Mouse (Mus musculus): ENCODE results near the gene Gm11213.

Gene Gm11213

DNA sequence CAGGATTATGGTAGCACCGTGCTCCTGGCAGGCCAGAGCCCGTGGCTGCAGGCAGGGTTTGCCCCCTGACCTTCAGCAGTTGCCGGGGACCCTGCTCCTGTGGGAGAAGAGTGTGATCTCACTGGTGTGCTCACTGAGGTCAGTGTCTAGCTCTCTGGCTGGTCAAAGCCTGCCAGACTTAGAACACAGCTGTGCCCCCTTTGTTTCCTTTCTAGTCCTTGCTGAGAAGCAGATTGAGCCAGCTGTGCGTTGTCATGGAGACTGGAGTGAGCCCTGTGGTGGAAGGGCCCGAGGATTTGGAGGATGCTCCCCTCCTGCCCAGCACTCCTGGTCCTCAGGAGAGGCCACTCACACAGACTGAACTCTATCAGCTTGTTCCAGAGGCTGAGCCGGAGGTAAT, 25.0 kb downstream of the Gm11213 start:
- DNase-seq (ENCODE audit: low read depth, low spot score), result peak; percentile 72

DNA sequence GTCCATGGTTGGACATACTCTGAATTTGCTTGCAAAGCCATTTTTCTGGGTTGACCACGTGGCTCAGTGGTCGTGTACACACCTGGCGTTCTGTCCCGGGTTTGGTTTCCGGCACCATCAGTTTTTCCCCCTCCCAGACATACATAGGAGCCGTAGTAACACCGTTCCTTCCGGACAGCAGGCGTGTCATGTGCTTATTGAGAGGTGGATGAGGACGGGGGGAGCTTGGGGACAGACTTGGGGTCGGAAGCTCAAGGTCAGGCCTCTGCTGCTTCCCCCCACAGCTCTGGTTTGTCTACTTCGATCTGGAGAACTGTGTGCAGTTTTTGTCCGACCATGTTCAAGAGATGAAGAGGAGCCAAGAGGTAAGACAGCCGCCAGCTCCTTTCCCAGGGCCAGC, 25.4 kb downstream of the Gm11213 start:
- DNase-seq (ENCODE audit: low read depth, low spot score), result no peak

DNA sequence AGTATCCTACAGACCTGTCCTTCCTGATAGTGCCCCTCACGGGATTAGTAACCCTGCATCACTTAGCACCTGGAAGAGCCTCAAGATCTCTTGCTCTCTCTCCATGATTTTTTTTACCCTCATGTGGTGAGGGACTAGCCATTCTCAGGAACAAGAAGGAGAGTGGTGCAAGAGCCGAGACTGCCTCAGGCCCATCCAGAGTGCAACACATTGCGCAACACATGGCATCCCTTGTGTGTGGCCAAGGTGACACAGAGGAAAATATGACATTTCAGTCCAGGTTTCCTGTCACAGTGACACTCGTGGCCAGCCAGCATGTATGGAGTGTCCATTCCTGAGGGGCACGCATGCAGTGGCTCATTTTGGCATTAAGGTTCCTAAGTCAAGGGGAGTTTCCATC, 32.4 kb downstream of the Gm11213 start:
- DNase-seq (ENCODE audit: low read depth, low spot score), result no peak

DNA sequence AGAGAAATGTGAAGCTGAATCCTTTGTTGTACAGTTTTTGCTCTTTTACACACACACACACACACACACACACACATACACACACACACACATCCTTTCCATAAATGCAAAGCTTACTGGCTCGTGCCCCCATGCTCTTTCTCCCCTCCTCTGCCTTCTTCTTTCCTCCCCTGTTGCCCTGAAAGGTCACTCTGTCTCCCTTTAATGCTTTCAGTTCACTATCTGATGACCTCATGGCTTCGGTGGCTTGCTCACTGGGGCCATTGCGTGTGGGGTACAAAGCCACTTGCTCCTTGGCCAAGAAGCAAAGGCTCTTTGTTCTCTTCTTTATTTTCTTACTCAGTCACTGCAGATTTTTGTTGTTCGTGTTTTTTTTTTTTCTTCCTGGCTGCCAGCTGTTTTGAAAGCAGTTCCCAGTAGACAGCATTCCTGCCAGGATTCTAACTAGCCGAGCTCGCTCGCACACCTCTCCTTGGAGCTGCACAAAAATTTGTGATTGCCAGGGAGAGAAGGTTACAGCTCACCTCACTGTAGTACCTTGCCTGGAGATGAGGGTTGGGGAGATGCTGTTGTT, 34.8 kb downstream of the Gm11213 start:
- DNase-seq (ENCODE audit: low read depth, low spot score), result peak; percentile 29

DNA sequence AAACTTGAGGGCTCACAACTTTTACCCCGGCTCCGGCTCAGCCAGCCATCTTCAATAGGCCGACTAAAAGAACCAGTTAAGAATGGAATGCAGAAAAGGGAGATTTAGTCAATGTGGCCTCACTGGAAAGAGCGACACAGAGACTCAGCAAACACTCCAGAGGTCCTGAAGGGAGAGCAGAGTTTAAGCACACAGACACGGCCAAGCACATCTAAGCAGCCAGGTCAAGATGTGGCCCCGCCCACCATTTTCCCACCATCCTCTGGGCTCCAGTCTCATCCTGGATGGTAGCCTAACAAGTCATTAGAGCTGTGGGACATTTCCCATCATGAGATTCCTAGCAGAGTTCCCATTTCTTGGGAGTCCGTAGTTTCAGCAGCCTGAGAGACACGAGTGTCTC, 35.7 kb downstream of the Gm11213 start:
- DNase-seq (ENCODE audit: low read depth, low spot score), result no peak

DNA sequence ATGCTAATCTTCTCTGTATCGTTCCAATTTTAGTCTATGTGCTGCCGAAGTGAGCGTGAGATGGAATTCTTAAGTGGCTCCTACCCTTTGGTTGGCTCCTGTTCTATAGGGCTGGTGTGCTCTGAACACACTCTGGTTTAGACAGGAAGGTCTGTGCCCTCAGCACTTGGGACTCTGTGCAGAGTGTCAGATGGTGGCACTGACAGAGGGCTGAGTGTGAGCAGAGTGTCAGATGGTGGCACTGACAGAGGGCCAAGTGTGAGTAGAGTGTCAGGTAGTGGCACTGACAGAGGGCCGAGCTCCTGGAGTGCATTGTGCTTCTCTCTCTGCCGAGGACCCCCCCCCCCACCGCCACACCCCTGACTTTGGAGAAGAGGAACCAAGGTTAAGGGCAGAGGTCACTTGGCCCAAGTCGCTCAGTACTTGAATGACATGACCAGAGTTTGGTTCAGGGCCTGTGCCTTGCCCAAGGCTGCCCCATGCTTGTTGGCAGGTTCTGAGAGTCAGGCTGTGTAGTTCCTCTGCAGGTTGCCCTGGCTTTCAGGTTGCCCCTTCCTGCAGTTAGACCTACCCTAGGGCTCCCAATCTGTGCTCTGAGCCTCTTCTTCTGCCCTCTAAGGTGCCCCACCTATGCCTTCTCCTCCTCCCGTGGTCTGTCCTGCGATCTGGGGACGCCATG, 37.2 kb downstream of the Gm11213 start:
- no peak for DNase-seq (ENCODE audit: low read depth, low spot score)

DNA sequence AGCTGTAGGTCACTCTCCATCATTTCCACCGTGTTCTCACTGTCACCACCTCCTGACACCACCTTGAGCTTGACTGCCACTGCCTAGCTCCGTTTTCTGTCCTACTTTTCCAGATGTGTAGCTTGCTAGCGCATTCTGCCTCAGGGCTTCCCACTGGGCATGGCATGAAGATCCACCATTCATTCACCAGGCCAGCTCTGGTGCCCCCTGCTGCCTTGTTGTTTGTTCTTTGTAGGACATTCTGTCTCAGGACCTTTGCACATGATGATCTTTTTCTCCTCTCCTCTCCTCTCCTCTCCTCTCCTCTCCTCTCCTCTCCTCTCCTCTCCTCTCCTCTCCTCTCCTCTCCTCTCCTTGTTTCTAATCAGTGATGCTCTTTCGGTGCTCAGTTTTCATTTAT, 42.3 kb downstream of the Gm11213 start:
- DNase-seq (ENCODE audit: low read depth, low spot score), result no peak

DNA sequence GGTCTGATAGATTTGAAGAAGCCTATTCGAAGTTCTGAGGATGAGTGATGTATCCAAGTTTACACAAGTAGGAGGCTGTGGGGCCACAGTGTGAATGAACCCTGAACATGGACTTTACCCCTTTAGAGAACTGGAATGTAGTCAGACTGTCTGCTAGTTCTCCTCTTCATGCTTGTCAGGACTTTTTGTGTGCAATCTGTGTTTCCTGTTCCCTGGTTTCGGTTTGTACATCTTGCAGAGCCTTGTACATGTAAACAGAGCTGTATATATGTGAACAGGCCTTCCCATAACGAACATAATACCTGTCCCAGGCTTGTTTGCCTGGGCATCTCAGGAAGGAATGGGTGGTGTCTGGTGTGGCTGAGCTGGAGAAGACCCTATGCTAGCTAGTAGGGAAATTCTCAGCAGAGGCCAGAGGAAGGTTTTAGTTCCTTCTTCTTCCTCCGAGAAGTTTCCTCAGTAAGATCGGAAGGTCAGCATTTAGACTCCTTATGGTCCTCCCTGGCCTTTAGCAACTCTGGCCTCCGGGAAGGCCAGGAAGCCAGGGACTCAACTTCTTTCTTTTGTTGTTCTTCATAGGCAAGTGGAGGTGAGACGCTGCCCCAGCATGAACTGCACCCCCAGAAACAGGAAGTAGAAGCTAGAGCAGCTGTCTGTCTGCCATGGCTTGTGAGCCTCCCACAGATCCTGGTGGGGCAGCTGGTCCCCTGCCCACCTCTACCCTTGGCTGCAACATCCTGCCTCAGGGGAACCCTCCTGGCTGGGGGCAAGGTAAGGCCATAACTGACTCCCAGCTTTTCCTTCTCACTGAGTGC, 43.0 kb downstream of the Gm11213 start:
- DNase-seq (ENCODE audit: low read depth, low spot score), result no peak

DNA sequence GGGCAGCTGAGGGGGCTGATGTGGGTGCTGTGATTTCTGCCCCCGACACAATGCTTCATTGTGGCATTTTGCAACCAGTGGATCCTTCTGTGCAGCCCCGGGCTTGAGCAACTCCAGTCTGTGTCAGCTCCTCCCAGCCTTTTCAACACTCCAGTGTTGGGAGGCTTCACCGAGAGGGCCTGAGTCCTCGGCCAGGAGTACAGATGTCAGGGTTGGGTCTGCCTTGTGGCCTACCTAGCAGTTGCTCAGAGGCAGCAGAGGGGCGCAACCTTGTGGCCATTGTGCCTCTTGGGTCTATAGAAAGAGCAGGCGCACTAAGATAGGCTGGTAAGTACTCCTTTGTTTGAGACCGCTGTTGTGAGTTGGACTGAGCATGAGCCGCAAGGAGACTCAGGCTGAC, 45.0 kb downstream of the Gm11213 start:
- DNase-seq (ENCODE audit: low read depth, low spot score), result peak; percentile 46

DNA sequence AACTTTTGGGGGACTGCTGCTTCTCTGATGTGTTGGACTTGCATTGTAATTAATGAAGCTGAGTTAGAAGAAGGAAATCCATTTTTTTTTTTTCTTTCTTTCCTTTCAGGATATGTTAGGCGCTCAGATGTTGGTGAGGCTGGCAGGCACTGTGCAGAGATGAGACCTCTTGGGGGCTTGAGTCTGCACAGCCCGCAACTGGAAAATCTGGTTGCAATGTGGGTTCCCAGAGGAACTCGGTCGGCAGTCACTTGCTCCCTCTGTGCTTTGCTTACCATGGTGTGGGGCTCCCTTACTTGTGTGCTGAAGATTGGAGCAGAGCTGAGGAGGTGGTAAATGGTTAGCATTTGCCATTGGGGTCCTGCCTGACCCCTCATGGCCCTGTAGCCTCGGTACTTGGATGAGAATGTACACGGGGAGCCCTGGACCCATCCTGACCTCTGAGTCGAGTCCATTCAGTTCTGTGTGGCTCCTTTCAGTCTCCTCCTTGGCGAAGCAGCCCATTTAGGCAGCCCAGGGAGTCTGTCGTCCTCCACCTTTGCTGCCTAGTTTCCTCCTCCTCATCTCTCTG, 45.8 kb downstream of the Gm11213 start:
- no peak for DNase-seq (ENCODE audit: low read depth, low spot score)

DNA sequence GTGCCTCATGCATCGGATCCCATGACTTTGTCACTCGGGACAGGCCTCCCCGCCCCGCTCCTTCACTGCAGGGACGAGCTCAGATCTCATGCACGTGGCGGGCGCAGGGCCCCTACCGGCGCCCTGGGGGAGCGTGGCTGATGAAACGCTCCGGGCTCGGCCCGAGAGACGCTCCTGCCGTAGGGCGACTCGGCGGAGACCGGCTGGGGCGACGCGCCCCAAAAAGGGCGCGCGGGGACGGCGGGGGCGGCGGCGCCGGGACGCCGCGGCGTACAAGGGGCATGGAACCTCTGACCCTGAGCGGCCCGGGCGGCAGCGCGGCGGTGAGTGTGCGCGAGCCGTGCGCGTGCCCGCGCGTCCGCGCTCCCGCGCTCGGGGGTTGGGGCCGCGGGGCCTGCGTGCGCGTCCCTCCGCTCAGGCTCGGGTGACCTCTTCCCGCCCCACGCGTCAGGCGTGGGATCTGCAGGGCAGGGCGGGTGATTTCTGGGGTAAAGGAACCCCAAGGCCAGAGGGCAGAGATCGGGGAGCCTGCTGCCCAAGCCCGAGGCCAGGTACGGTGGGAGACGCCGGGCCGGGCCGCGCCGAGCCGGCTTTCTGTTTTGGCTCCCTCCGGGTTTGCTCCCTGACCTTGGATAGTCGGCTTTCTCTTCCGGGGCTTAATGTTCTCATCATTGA, 46.5 kb downstream of the Gm11213 start, which contains the start of gene Tmem268:
TSS of gene Tmem268 (plus strand) at position 375 of the 675 bp plus-strand sequence.
- peak; percentile 85 for DNase-seq (ENCODE audit: low read depth, low spot score)

DNA sequence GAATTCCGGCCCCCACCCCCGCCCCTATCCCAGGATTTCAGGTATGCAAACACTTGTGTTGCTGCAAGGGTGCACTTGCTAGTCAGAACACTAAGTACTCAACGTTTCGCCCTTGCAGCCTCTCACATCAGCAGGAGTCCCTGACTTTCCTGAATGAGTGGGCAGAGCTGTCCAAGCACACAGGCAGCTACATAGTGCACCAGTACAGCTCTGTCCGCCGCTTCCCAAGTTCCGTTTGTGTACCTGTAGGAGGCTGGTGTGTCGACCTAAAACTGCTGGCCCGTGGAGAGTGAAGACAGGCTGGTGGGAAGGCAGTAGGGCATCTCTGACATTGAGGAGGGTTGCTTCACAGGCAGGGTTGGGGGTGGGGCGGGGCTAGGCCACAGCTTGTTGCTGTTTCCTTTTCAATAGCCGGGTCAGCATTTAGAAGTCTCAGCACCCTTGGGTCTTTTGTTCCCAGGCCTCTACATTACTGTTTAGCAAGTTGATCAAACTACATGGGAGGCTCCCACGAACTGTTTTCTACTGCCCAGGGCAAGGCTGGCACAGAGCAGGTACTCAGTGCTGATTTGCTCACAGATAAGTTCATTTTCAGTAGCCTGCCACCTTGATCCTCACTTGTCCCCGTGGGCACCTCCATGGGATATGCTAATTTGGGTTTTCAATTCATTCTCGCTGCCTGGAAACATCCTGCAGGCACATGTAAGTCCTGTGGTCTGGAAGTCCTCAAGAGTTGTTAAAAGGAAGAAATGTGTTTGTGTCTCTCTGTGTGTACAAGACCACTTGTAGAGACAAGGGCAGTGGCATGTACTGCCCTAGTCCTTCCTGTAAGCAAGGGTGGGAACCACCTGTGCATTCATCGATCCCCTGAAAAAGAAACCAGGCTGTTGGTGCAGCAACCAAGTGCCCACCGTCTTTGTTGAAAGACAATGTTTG, 47.7 kb downstream of the Gm11213 start:
- DNase-seq (ENCODE audit: low read depth, low spot score), result no peak

DNA sequence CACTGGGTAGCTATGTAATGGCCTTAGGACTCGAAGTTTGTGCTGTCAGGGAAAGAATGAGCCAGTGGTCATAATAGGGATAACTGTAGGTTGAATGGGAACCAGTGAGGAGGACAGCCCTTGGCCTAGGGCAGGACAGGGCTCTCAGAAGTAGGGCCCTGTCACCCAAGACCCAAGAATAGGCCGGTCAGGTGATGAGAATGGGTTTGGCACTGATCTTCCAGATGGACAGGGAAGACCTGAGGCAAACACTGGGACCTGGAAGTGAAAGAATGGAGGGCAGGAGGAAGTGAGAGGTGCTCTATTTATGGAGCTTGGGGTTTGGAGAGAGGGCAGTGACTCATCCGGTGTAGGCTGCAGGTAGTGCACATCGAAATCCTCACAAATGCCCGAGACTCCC, 48.4 kb downstream of the Gm11213 start:
- peak; percentile 47 for DNase-seq (ENCODE audit: low read depth, low spot score)

DNA sequence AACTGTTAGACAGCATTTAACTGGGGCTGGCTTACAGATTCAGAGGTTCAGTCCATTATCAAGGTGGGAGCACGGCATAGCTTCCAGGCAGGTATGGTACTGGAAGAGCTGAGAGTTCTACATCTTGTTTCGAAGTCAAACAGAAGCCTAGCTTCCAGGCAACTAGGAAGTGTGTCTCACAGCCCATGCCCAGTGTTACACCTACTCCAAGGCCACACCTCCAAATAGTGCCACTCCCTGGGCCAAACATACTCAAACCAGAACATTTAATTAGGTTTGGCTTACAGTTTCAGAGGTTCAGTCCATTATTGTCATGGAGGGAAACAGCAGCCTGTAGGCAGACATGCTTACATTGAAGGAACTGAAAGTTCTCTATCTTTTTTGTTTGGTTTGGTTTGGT, 50.0 kb downstream of the Gm11213 start:
- no peak for DNase-seq (ENCODE audit: low read depth, low spot score)

DNA sequence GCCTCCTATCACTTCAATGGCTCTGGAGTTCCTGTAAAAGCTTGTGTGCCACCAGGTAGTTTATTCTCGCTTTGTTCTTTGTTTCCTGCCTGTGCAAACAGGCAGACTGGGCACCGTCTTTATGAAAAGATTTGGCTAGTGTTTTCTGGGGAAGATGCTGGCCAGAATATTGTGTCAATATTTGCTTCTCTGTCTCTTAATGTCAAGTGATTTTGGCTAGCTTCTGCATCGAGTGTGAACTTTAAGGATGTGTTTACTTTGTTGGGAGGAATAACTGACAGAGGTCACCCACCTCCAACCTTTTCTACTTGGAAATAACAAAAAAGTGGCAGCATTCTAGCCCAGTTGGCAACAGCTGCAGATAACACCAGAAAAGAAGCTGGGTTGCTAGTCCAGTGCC, 50.4 kb downstream of the Gm11213 start:
- DNase-seq (ENCODE audit: low read depth, low spot score), result no peak

DNA sequence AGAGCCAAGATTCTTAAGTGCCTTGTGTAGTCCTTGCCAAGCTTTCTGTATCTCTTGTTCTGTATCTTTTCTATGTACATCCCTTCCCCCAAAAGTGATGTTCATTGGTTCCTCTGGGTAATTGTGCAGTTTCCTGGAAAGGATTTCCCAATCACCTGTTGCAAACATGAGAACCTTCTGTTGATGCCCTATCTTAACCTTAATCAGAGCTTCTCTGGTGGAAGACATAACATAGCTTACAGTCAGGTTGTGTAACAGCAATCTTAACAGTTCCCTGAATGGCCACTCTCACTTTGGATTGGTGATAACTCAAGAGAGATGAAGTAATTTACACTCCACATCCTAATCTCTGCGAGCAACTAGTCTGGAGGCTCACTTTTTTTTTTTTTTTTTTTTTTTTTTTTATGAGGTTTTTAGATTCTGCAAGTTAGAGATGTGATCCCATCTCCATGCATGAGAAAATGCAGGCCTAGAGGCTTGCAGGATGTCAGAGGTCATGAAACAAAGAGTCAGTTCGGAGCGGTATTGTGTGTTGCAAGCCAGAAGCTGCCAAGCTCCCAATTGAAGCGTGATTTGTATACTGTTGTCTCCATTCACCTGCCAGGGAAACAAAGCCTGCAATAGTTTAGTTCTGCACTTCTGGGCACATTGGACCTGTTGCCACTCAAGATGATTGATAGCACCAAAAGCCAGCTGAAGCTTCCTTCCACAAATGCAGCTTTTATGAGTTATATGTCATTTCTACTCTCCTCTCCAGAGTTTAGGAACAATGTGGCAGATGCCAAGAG, 51.1 kb downstream of the Gm11213 start:
- DNase-seq (ENCODE audit: low read depth, low spot score), result no peak

DNA sequence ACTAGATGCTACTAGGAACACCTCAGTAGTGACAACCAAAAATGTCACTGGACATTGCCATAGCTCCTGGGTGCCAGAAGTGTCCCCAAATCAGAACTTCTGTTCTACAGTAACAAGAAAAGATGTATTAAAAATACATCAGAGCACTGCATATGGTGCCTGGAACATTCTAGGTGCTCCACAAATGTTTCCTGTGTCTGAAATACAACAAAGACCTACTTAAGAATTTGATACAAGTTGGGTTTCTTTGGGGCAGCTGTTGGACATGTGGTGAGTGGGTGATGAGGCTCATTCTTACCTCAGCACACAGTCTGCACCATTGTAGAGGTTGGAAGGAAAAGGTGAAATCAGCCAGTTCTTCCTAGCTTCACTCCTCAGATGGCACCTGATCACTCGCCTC, 52.2 kb downstream of the Gm11213 start:
- DNase-seq (ENCODE audit: low read depth, low spot score), result peak; percentile 66

DNA sequence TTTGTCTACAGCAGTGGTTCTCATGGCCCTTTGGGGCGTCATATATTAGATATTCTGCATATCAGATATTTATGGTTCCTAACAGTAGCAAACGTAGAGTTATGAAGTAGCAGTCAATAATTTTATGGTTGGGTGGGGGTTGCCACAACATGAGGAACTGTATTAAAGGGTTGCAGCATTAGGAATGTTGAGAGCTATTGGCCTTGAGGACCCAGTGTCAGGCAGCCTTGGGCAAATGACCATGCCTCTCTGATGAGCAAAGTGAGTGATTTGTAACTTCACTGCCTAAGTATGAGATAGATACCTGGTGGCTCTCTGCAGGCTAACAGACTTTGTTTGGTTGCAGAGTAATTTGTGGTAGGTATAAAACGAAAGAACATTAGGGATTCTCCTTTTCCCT, 54.2 kb downstream of the Gm11213 start:
- DNase-seq (ENCODE audit: low read depth, low spot score), result no peak

DNA sequence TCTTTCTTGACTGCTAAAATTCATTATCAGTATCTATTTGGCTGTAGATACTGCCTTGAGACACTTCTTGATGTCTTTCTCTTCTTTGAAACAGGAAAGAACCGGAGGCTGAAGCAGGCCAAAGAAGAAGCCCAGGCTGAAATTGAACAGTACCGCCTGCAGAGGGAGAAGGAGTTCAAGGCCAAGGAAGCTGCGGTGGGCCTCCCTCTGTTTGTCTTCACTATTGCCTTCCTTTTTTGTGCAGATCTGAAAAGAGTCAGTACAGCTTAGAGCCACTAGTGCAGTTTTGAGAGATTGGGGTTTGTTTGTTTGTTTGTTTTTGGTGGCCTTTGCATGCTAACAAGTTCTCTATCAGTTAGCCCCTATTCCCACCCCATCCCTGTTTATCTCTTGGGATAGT, 56.6 kb downstream of the Gm11213 start:
- DNase-seq (ENCODE audit: low read depth, low spot score), result no peak

DNA sequence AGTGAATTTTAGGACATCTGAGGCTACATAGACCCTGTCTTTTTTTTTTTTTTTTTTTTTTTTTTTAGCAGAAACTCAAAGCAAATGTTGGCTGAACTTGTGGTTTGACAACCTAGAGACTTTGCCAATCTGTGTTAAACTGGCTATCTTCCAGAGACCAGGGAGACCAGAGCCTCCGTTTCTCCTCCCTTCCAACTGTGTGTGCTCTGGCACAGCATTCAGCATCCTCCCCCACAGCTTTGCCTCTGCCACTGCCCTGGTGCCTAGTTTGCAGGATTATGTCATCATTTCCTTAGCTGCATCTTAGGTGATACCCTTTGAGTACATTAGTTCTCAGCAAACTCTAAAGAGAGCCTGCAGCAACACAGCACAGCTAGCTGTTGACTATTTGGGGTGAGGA, 57.3 kb downstream of the Gm11213 start:
- DNase-seq (ENCODE audit: low read depth, low spot score), result peak; percentile 68

All from brain, adult 2 months (tissue).